Comparison of ENCODE assay signal across 9 mouse cellular contexts in the genomic region with DNA sequence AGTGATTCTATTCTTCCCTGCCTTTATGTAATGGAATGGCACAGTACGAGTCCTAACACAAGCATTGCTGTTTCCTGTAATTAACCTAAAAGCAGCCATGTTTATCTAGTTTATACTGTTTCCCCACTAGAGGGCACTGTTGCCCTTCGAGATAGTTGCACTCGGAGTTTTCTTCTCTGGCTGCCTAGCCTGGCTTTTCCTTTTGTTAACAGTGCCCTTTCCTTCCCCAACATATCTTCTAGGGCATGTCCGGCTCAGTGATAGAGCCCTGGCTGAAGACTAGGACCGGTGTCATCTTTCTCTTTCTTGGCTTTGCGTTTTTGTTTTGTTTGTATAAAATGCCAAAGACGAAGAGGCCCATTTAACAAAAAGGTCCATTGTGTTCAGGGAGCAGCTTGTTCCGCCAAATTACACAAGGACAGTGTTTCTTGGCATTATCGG. TPM values are rescaled to one million over a fixed set of nuclear protein-coding genes. Genes with fewer than 3 reads are reported as not detected.
DNase-seq lines count a peak whose midpoint lies in the region; ATAC-seq and TF ChIP-seq lines count a peak whose summit lies in the region.
"Had no signal": no experiment of that assay in that cellular context is flagged by ENCODE, and none has a peak within 500 bp of the region (broad histone marks: within the 10 kb centered on the region; RNA-seq: fewer than 3 reads in every experiment).

No protein-coding gene starts in this region.

- H3K27ac ChIP-seq in ES-Bruce4 (ENCODE audit: insufficient read depth, low read length): no peak overlapping the region
- H3K27ac ChIP-seq in heart, embryonic 14.5 days (replicated peaks in 1 of 2; ENCODE audit: control insufficient read depth in 1 of 2, insufficient read depth in 1 of 2, low read depth in 2 of 2, low read length in 2 of 2): no peak overlapping the region
- no peak overlapping the region for H3K27ac ChIP-seq in kidney, embryonic 16.5 days (ENCODE audit: low read length)
- peak overlapping the region; percentile 61 for H3K27ac ChIP-seq in lung, embryonic 16.5 days (ENCODE audit: low read length)
- H3K27ac ChIP-seq: macrophage had no signal

- peak; percentile 12 for TF ChIP-seq CTCF in ES-Bruce4 (IDR thresholded peaks at IDR 0.05; ENCODE audit: low read depth, low read length)

- peak; percentile 59 to 63 for DNase-seq in adrenal gland, adult 18-20 months (ENCODE audit: low spot score in 2 of 2)
- DNase-seq in embryo, embryonic 11 days: peak; percentile 91
- peak; percentile 42 for DNase-seq in ovary, postnatal 36 days (ENCODE audit: low spot score)

- no peak for TF ChIP-seq EP300 in ES-Bruce4 (IDR thresholded peaks at IDR 0.05; ENCODE audit: insufficient read depth, low read depth, low read length)

- no peak for TF ChIP-seq POLR2A in ES-Bruce4 (IDR thresholded peaks at IDR 0.05; ENCODE audit: insufficient read depth, low read length)

- no peak overlapping the region for H3K4me3 ChIP-seq in ES-Bruce4 (ENCODE audit: low read depth, low read length)
- H3K4me3 ChIP-seq in heart, embryonic 14.5 days (ENCODE audit: control insufficient read depth in 1 of 2, insufficient read depth in 1 of 2, low read depth in 1 of 2, low read length in 2 of 2): no peak overlapping the region
- no peak overlapping the region for H3K4me3 ChIP-seq in kidney, embryonic 16.5 days (ENCODE audit: low read length)
- H3K4me3 ChIP-seq in lung, embryonic 16.5 days (ENCODE audit: low read length): no peak overlapping the region

- H3K4me2 ChIP-seq in heart, embryonic 14.5 days (ENCODE audit: low read length): peak overlapping the region; percentile 7; the same call in 1 of the 2 replicates
- H3K4me2 ChIP-seq in kidney, embryonic 16.5 days (replicated peaks; ENCODE audit: low read depth, low read length): 0 out of 2 replicates have a peak overlapping the region, but pooled peaks have one; percentile 11
- peak overlapping the region; percentile 18; the same call in 1 of the 2 replicates for H3K4me2 ChIP-seq in lung, embryonic 16.5 days (ENCODE audit: low read depth, low read length)

- H3K27me3 ChIP-seq in ES-Bruce4 (ENCODE audit: control insufficient read depth, insufficient read depth, low read length, poor library complexity, severe bottlenecking): no peaks in the 10 kb centered on the region
- no peaks in the 10 kb centered on the region for H3K27me3 ChIP-seq in heart, embryonic 14.5 days (ENCODE audit: control insufficient read depth, insufficient read depth, low read length)
- no peaks in the 10 kb centered on the region for H3K27me3 ChIP-seq in kidney, embryonic 16.5 days (ENCODE audit: insufficient read depth, low read length)
- H3K27me3 ChIP-seq in lung, embryonic 16.5 days (ENCODE audit: control insufficient read depth, insufficient read depth, low read depth, low read length): no peaks in the 10 kb centered on the region

- H3K9me3 ChIP-seq in ES-Bruce4 (replicated peaks; ENCODE audit: control insufficient read depth, insufficient read depth, low read length, poor library complexity, severe bottlenecking): no peaks in the 10 kb centered on the region
- no peaks in the 10 kb centered on the region for H3K9me3 ChIP-seq in heart, embryonic 14.5 days (ENCODE audit: control insufficient read depth, low read length)
- H3K9me3 ChIP-seq in kidney, embryonic 16.5 days (ENCODE audit: low read length): no peaks in the 10 kb centered on the region
- no peaks in the 10 kb centered on the region for H3K9me3 ChIP-seq in lung, embryonic 16.5 days (ENCODE audit: control insufficient read depth, low read length)

- no peak overlapping the region for H3K9ac ChIP-seq in ES-Bruce4 (ENCODE audit: low read depth, poor library complexity, severe bottlenecking)
- no peak overlapping the region for H3K9ac ChIP-seq in heart, embryonic 14.5 days (ENCODE audit: low read length)
- H3K9ac ChIP-seq in kidney, embryonic 16.5 days (replicated peaks; ENCODE audit: low read length): no peak overlapping the region
- H3K9ac ChIP-seq in lung, embryonic 16.5 days (ENCODE audit: low read length): 0 out of 2 replicates have a peak overlapping the region, but pooled peaks have one; percentile 47

- WGBS in heart, embryonic 14.5 days: 17% methylated on average over 9 of the region's 9 CpGs
- 12% methylated on average over 9 of the region's 9 CpGs for WGBS in kidney, embryonic 16.5 days
- 8% methylated on average over 9 of the region's 9 CpGs for WGBS in lung, embryonic 16.5 days

- no peak for ATAC-seq in heart, embryonic 14.5 days (ENCODE audit: insufficient number of reproducible peaks, insufficient read depth, low FRiP score, low read depth)
- ATAC-seq in kidney, embryonic 16.5 days (ENCODE audit: low FRiP score, low TSS enrichment): peak; percentile 72; the same call in 1 of the 2 replicates
- 0 out of 2 replicates have a peak, but pooled peaks have one; percentile 42 for ATAC-seq in lung, embryonic 16.5 days (ENCODE audit: low read depth)
- ATAC-seq in monocyte, adult 5-6 weeks (replicated peaks; ENCODE audit: insufficient number of reproducible peaks, low FRiP score, low TSS enrichment, poor library complexity, severe bottlenecking): no peak; the same call in 1 of the 2 replicates

- no peaks in the 10 kb centered on the region for H3K4me1 ChIP-seq in ES-Bruce4 (ENCODE audit: control insufficient read depth, insufficient read depth, low read length)
- H3K4me1 ChIP-seq in heart, embryonic 14.5 days (ENCODE audit: control insufficient read depth in 2 of 2, insufficient read depth in 2 of 2, low read length in 2 of 2): peaks cover 27% of the 10 kb centered on the region in 2 experiments
- peaks cover 8% of the 10 kb centered on the region; the same call in 1 of the 2 replicates for H3K4me1 ChIP-seq in kidney, embryonic 16.5 days (ENCODE audit: insufficient read depth, low read length)
- H3K4me1 ChIP-seq in lung, embryonic 16.5 days (replicated peaks; ENCODE audit: control insufficient read depth, insufficient read depth, low read length): peaks cover 27% of the 10 kb centered on the region

- H3K36me3 ChIP-seq in ES-Bruce4 (ENCODE audit: control insufficient read depth, insufficient read depth, low read length, poor library complexity, severe bottlenecking): peaks cover 12% of the 10 kb centered on the region
- H3K36me3 ChIP-seq in heart, embryonic 14.5 days (ENCODE audit: control insufficient read depth, insufficient read depth, low read length): no peaks in the 10 kb centered on the region
- H3K36me3 ChIP-seq in kidney, embryonic 16.5 days (ENCODE audit: insufficient read depth, low read length): 0 out of 2 replicates have a peak, but pooled peaks cover 3% of the 10 kb centered on the region
- H3K36me3 ChIP-seq in lung, embryonic 16.5 days (ENCODE audit: control insufficient read depth, insufficient read depth, low read length): peaks cover 9% of the 10 kb centered on the region; the same call in 1 of the 2 replicates

RNA-seq across cellular contexts. Expression of gene Wwox, which starts 13.3 kb away (rescaled TPM):
- polyA plus RNA-seq in ES-Bruce4 (2011; ENCODE audit: insufficient read depth, insufficient read length, low read depth, missing spikeins): 11.3 and 14.0 TPM in 2 replicates
- total RNA-seq in adrenal gland, adult 18-20 months (2021): 10 to 100 TPM; 26.9 to 27.0 TPM
- polyA plus RNA-seq in heart, embryonic 14.5 days (2014; fragmentation: Nextera tagmentation; extraction: Ambion mirVana): 11.3 and 13.8 TPM in 2 replicates
- 19.7 and 20.2 TPM in 2 replicates for polyA plus RNA-seq in kidney, embryonic 16.5 days (2015; fragmentation: Nextera tagmentation; extraction: Ambion mirVana)
- polyA plus RNA-seq in lung, embryonic 16.5 days (2015; fragmentation: Nextera tagmentation; extraction: Ambion mirVana): 19.2 and 20.2 TPM in 2 replicates
- total RNA-seq in monocyte, adult 5-6 weeks (2017): 4.3 to 12.3 TPM (median 8.2 TPM) in 3 replicates

RNA-seq across cellular contexts. Expression of gene Clec3a, which starts 34.9 kb away (rescaled TPM):
- not detected in 2 replicates for polyA plus RNA-seq in ES-Bruce4 (2011; ENCODE audit: insufficient read depth, insufficient read length, low read depth, missing spikeins)
- not detected for total RNA-seq in adrenal gland, adult 18-20 months (2021)
- polyA plus RNA-seq in heart, embryonic 14.5 days (2014; fragmentation: Nextera tagmentation; extraction: Ambion mirVana): not detected in 2 replicates
- polyA plus RNA-seq in kidney, embryonic 16.5 days (2015; fragmentation: Nextera tagmentation; extraction: Ambion mirVana): not detected in 2 replicates
- polyA plus RNA-seq in lung, embryonic 16.5 days (2015; fragmentation: Nextera tagmentation; extraction: Ambion mirVana): 0.38 and 0.92 TPM in 2 replicates
- not detected in 3 replicates for total RNA-seq in monocyte, adult 5-6 weeks (2017)
- polyA plus RNA-seq: macrophage had no signal

Comparison
In these comparisons a context has a peak if more than half of its experiments do, and no peak if none do; other contexts are left out.
1. ATAC-seq: peak in kidney, embryonic 16.5 days (single experiment) and lung, embryonic 16.5 days (single experiment); none in heart, embryonic 14.5 days (single experiment) and monocyte, adult 5-6 weeks (single experiment).
2. Peak in every context shown above with its lines, with median percentiles within 50 percentile points of each other: DNase-seq and H3K4me2 ChIP-seq.